Mouse (Mus musculus): ENCODE measurements around the gene Hmgcr. TPM values are rescaled to one million over a fixed set of nuclear protein-coding genes. Genes with fewer than 3 reads are reported as not detected.
"Not testable (repeated sequence)": the region's sequence is repeated elsewhere in the genome, so short reads cannot be mapped to it uniquely, and the experiment has no call there.

The Hmgcr gene
- polyA plus RNA-seq, 1 experiment from 2014 or later: 187 TPM

GRCm38 (mm10) chr13:96681088-96681620 is 10.4 kb upstream of the Hmgcr start:
- H3K4me1 ChIP-seq: no peaks in the 10 kb centered on the region
- H3K27me3 ChIP-seq (replicated peaks): no peaks in the 10 kb centered on the region
- no peak overlapping the region for H3K9ac ChIP-seq
- H3K9me3 ChIP-seq: no peaks in the 10 kb centered on the region
- no peak for ATAC-seq (ENCODE audit: low FRiP score, low read depth)
- H3K4me2 ChIP-seq (replicated peaks): no peak overlapping the region
- no peak overlapping the region for H3K27ac ChIP-seq
- no peak overlapping the region for H3K4me3 ChIP-seq
- no peaks in the 10 kb centered on the region for H3K36me3 ChIP-seq

GRCm38 (mm10) chr13:96680163-96681087 is 9.7 kb upstream of the Hmgcr start:
- Histone ChIP-seq H3K27me3 (replicated peaks) (no peaks in the 10 kb centered on the region), H3K4me1 (no peaks in the 10 kb centered on the region), H3K4me3 (no peak overlapping the region), H3K4me2 (replicated peaks) (no peak overlapping the region), H3K36me3 (no peaks in the 10 kb centered on the region), H3K9me3 (no peaks in the 10 kb centered on the region), H3K9ac (no peak overlapping the region), H3K27ac (no peak overlapping the region)
- WGBS: 86% methylated on average over 9 of the region's 9 CpGs
- no peak for ATAC-seq (ENCODE audit: low FRiP score, low read depth)

- Histone ChIP-seq H3K4me3 (no peak overlapping the region), H3K4me1 (no peaks in the 10 kb centered on the region), H3K27ac (no peak overlapping the region), H3K9me3 (no peaks in the 10 kb centered on the region), H3K36me3 (no peaks in the 10 kb centered on the region), H3K27me3 (replicated peaks) (no peaks in the 10 kb centered on the region), H3K4me2 (replicated peaks) (no peak overlapping the region), H3K9ac (no peak overlapping the region)
- no peak for ATAC-seq (ENCODE audit: low FRiP score, low read depth)
- WGBS: 85% methylated on average over 6 of the region's 6 CpGs
Measured at GRCm38 (mm10) chr13:96678616-96679015, 7.9 kb upstream of the Hmgcr start.

- 81% methylated on average over 1 of the region's 1 CpGs for WGBS
- Histone ChIP-seq H3K4me1 (no peaks in the 10 kb centered on the region), H3K27me3 (replicated peaks) (no peaks in the 10 kb centered on the region), H3K27ac (no peak overlapping the region), H3K9me3 (no peaks in the 10 kb centered on the region), H3K4me2 (replicated peaks) (no peak overlapping the region), H3K36me3 (no peaks in the 10 kb centered on the region), H3K4me3 (no peak overlapping the region), H3K9ac (no peak overlapping the region)
- no peak for ATAC-seq (ENCODE audit: low FRiP score, low read depth)
Measured at GRCm38 (mm10) chr13:96677071-96677470, 6.3 kb upstream of the Hmgcr start.

- Histone ChIP-seq H3K4me1 (peaks cover 4% of the 10 kb centered on the region), H3K9ac (no peak overlapping the region), H3K9me3 (no peaks in the 10 kb centered on the region), H3K4me2 (replicated peaks) (no peak overlapping the region), H3K36me3 (no peaks in the 10 kb centered on the region), H3K27me3 (replicated peaks) (no peaks in the 10 kb centered on the region), H3K4me3 (no peak overlapping the region), H3K27ac (no peak overlapping the region)
- no peak for ATAC-seq (ENCODE audit: low FRiP score, low read depth)
- WGBS: 84% methylated on average over 6 of the region's 6 CpGs
Measured at GRCm38 (mm10) chr13:96675756-96676155, 5.0 kb upstream of the Hmgcr start.

GRCm38 (mm10) chr13:96673817-96674216 is 3.1 kb upstream of the Hmgcr start:
- Histone ChIP-seq H3K27me3 (replicated peaks) (no peaks in the 10 kb centered on the region), H3K4me1 (peaks cover 14% of the 10 kb centered on the region), H3K9ac (no peak overlapping the region), H3K9me3 (no peaks in the 10 kb centered on the region), H3K4me2 (replicated peaks) (no peak overlapping the region), H3K4me3 (no peak overlapping the region), H3K27ac (no peak overlapping the region), H3K36me3 (no peaks in the 10 kb centered on the region)
- 79% methylated on average over 7 of the region's 7 CpGs for WGBS
- ATAC-seq (ENCODE audit: low FRiP score, low read depth): no peak

- H3K9ac ChIP-seq: no peak overlapping the region
- WGBS: 86% methylated on average over 6 of the region's 6 CpGs
- H3K4me2 ChIP-seq (replicated peaks): no peak overlapping the region
- H3K36me3 ChIP-seq: no peaks in the 10 kb centered on the region
- no peak overlapping the region for H3K4me3 ChIP-seq
- H3K9me3 ChIP-seq: no peaks in the 10 kb centered on the region
- no peak overlapping the region for H3K27ac ChIP-seq
- H3K4me1 ChIP-seq: peaks cover 27% of the 10 kb centered on the region
- H3K27me3 ChIP-seq (replicated peaks): no peaks in the 10 kb centered on the region
- no peak for ATAC-seq (ENCODE audit: low FRiP score, low read depth)
Measured at GRCm38 (mm10) chr13:96672276-96672675, 1.5 kb upstream of the Hmgcr start.

- Histone ChIP-seq H3K4me2 (replicated peaks) (no peak overlapping the region), H3K27ac (no peak overlapping the region), H3K4me3 (no peak overlapping the region), H3K4me1 (peaks cover 31% of the 10 kb centered on the region), H3K36me3 (no peaks in the 10 kb centered on the region), H3K9me3 (no peaks in the 10 kb centered on the region), H3K27me3 (replicated peaks) (no peaks in the 10 kb centered on the region), H3K9ac (no peak overlapping the region)
- WGBS: 90% methylated on average over 5 of the region's 5 CpGs
- ATAC-seq (ENCODE audit: low FRiP score, low read depth): no peak
Measured at GRCm38 (mm10) chr13:96671906-96672234, 1.1 kb upstream of the Hmgcr start.

GRCm38 (mm10) chr13:96671078-96671905 is 556 bp upstream of the Hmgcr start:
- Histone ChIP-seq H3K4me3 (peak overlapping the region; percentile 97), H3K27ac (peak overlapping the region; percentile 57), H3K4me1 (peaks cover 36% of the 10 kb centered on the region), H3K4me2 (replicated peaks) (peak overlapping the region; percentile 71), H3K9ac (0 out of 2 replicates have a peak overlapping the region, but pooled peaks have one; percentile 14), H3K36me3 (no peaks in the 10 kb centered on the region), H3K9me3 (no peaks in the 10 kb centered on the region), H3K27me3 (replicated peaks) (no peaks in the 10 kb centered on the region)
- ATAC-seq (ENCODE audit: low FRiP score, low read depth): no peak; the same call in 1 of the 2 replicates
- WGBS: 14% methylated on average over 31 of the region's 31 CpGs

- Histone ChIP-seq H3K36me3 (peaks cover 11% of the 10 kb centered on the region), H3K4me2 (replicated peaks) (peak overlapping the region; percentile 71), H3K4me1 (peaks cover 39% of the 10 kb centered on the region), H3K27me3 (replicated peaks) (no peaks in the 10 kb centered on the region), H3K27ac (peak overlapping the region; percentile 97), H3K9me3 (no peaks in the 10 kb centered on the region), H3K9ac (peak overlapping the region; percentile 98), H3K4me3 (peak overlapping the region; percentile 97)
- 5% methylated on average over 13 of the region's 13 CpGs for WGBS
- ATAC-seq (ENCODE audit: low FRiP score, low read depth): no peak
Measured at GRCm38 (mm10) chr13:96670019-96670405, 724 bp downstream of the Hmgcr start.

GRCm38 (mm10) chr13:96664419-96664974 is 6.2 kb downstream of the Hmgcr start:
- no peak overlapping the region for H3K4me3 ChIP-seq
- 91% methylated on average over 7 of the region's 7 CpGs for WGBS
- H3K4me2 ChIP-seq (replicated peaks): no peak overlapping the region
- peaks cover 61% of the 10 kb centered on the region for H3K36me3 ChIP-seq
- ATAC-seq (ENCODE audit: low FRiP score, low read depth): no peak
- peaks cover 32% of the 10 kb centered on the region for H3K4me1 ChIP-seq
- H3K27me3 ChIP-seq (replicated peaks): no peaks in the 10 kb centered on the region
- no peaks in the 10 kb centered on the region for H3K9me3 ChIP-seq
- no peak overlapping the region for H3K9ac ChIP-seq
- H3K27ac ChIP-seq: no peak overlapping the region

GRCm38 (mm10) chr13:96663120-96663519 is 7.6 kb downstream of the Hmgcr start:
- H3K36me3 ChIP-seq: peaks cover 75% of the 10 kb centered on the region
- not testable (repeated sequence) for H3K27ac ChIP-seq; ATAC-seq (ENCODE audit: low FRiP score, low read depth); H3K4me2 ChIP-seq (replicated peaks); H3K9me3 ChIP-seq; H3K4me3 ChIP-seq; H3K9ac ChIP-seq; H3K27me3 ChIP-seq (replicated peaks)
- 96% methylated on average over 4 of the region's 4 CpGs for whole genome bisulfite sequencing
- H3K4me1 ChIP-seq: peaks cover 20% of the 10 kb centered on the region

Measured in neural tube, embryonic 12.5 days (tissue).